ENCODE assay signal across 9 mouse cellular contexts in the genomic region with DNA sequence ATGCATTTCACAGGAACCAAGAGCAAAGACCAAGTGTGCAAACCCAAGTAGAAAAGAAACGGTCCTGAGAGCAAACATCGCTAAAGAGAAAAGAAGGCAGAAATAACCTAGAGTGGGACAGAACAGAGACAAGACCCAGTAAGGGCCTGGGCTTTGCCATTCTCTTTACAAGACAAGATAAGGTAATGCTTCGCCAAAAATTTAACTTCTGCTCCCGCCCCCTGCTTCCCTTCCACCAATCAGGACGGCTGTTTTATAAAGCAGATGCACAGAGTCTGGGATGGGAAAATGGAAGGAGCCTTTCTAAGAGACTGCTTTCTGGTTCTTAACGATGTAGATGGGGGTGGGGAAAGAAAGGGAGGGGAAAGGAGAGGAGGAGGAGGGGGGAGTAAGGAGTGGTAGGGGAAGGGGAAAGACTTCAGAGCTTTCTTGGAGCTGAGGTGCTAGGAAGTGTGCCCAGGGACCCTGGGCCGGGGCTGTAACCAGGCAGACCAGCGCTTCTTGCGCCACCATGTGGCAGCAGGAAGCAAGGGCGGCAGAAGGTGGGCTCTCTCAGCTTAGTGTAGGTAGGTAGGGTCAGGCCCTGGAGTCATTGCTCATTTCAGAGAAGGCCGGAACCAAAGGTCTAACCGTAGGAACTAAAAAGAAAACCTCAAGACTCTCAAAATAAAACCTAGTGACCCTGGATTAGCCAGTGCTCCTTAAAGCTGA.
DNase-seq lines count a peak whose midpoint lies in the region; TF ChIP-seq lines count a peak whose summit lies in the region.
"Had no signal": no experiment of that assay in that cellular context is flagged by ENCODE, and none has a peak within 500 bp of the region (broad histone marks: within the 10 kb centered on the region; RNA-seq: fewer than 3 reads in every experiment).

No protein-coding gene starts in this region.

- no peaks in the 10 kb centered on the region for H3K36me3 ChIP-seq in small intestine, adult 2 months (ENCODE audit: control insufficient read depth, insufficient read depth, low read length)

- H3K27me3 ChIP-seq in small intestine, adult 2 months (ENCODE audit: control insufficient read depth, insufficient read depth, low read length) = no peaks in the 10 kb centered on the region

- no peak overlapping the region for H3K4me3 ChIP-seq in left cerebral cortex, adult 2 months
- no peak overlapping the region for H3K4me3 ChIP-seq in small intestine, adult 2 months (ENCODE audit: low read depth, low read length)

- WGBS in small intestine, adult 2 months = 51% methylated on average over 12 of the region's 12 CpGs

- no peak for TF ChIP-seq POLR2A in small intestine, adult 2 months (IDR thresholded peaks at IDR 0.05; ENCODE audit: low read depth, low read length)

- peak; percentile 52 for TF ChIP-seq CTCF in left cerebral cortex, adult 2 months (IDR thresholded peaks at IDR 0.05)
- peak; percentile 36; the same call in 1 of the 2 replicates for TF ChIP-seq CTCF in small intestine, adult 2 months (IDR thresholded peaks at IDR 0.05; ENCODE audit: extremely low read depth, insufficient read length, insufficient replicate concordance, low read depth, low read length)

- no peak for DNase-seq in left cerebral cortex, adult 2 months (ENCODE audit: extremely low spot score in 1 of 2, low spot score in 2 of 2)
- DNase-seq in left cerebral cortex, adult 9 months (ENCODE audit: low spot score in 2 of 2) = no peak
- peak; percentile 84 for DNase-seq in MEL-GATA-1-ER (ENCODE audit: extremely low read depth, low read depth)
- peak; percentile 18 for DNase-seq in embryo, embryonic 9.5 days (ENCODE audit: extremely low spot score)
- no peak for DNase-seq in right cerebral cortex, postnatal 4 days
- DNase-seq in cerebellum, adult 18-20 months = no peak
- DNase-seq: kidney, adult 9 months; lung, postnatal 10 days had no signal

- intact Hi-C loops in left cerebral cortex, adult 2 months (cut with DNase I) = no loop called here

- peak overlapping the region; percentile 54 for H3K27ac ChIP-seq in left cerebral cortex, adult 2 months
- H3K27ac ChIP-seq in small intestine, adult 2 months (ENCODE audit: insufficient read depth, low read depth, low read length) = no peak overlapping the region

- H3K4me1 ChIP-seq in small intestine, adult 2 months (ENCODE audit: control insufficient read depth, insufficient read depth, insufficient read length, low read length) = no peaks in the 10 kb centered on the region

Comparison
In these comparisons a context has a peak if more than half of its experiments do, and no peak if none do; other contexts are left out.
1. DNase-seq: peak in MEL-GATA-1-ER (single experiment) and embryo, embryonic 9.5 days (single experiment); none in left cerebral cortex, adult 2 months (0 of 2), left cerebral cortex, adult 9 months (0 of 2), right cerebral cortex, postnatal 4 days (single experiment) and cerebellum, adult 18-20 months (0 of 2).